Mouse (Mus musculus) left cerebral cortex, postnatal 36 days (tissue): ENCODE results near the gene BC048562. TPM values are rescaled to one million over a fixed set of nuclear protein-coding genes. Genes with fewer than 3 reads are reported as not detected.

Experiments
- DNase-seq, 2 experiments: peaks; one replicate each; pipeline ENCODE4 v3.0.0; 2021 to 2022; ENCODE audit warnings: low spot score in 2 of 2, mixed read lengths in 1 of 2
- intact Hi-C: fragments of 180-260 bp; cut with DNase I; formaldehyde crosslinking; loops from one replicate; pipeline ENCODE4 v1.15.1; 2025
- total RNA-seq, 2 experiments: library from RNA; stranded (reverse); gene quantifications; 2 replicates each; pipeline ENCODE4 v1.2.3; 2021

BC048562 gene
- total RNA-seq: not detected

- no peak for DNase-seq
- intact Hi-C loops: no loop called here
These were observed at the start of gene BC048562 for GRCm38 (mm10) chr9:108436182-108436581. BC048562 (plus strand) TSS chr9:108436482.

- intact Hi-C loops: no loop called here
- DNase-seq: no peak
These were observed 49.5 kb upstream of the BC048562 start for GRCm38 (mm10) chr9:108386816-108387215.

- no peak for DNase-seq
- intact Hi-C loops: no loop called here
These were observed 47.7 kb upstream of the BC048562 start for GRCm38 (mm10) chr9:108388601-108389000.

GRCm38 (mm10) chr9:108389220-108389619 is 47.1 kb upstream of the BC048562 start:
- intact Hi-C loops: no loop called here
- DNase-seq: no peak

- no peak for DNase-seq
- intact Hi-C loops: no loop called here
These were observed 43.6 kb upstream of the BC048562 start, which contains the start of gene 1700102P08Rik for GRCm38 (mm10) chr9:108392676-108393075. 1700102P08Rik (plus strand) TSS chr9:108392805.

GRCm38 (mm10) chr9:108394191-108394590 is 42.1 kb upstream of the BC048562 start:
- DNase-seq: no peak
- intact Hi-C loops: no loop called here

- DNase-seq: no peak
- intact Hi-C loops: no loop called here
These were observed 40.9 kb upstream of the BC048562 start for GRCm38 (mm10) chr9:108395427-108395826.

- DNase-seq: no peak
- intact Hi-C loops: no loop called here
These were observed 38.0 kb upstream of the BC048562 start for GRCm38 (mm10) chr9:108398324-108398723.

- intact Hi-C loops: loop anchor here (5.0 kb wide), 1 partner anchor 51 kb away; no protein-coding TSS in a partner anchor
- peak; percentile 58 to 61 for DNase-seq
These were observed 34.9 kb upstream of the BC048562 start for GRCm38 (mm10) chr9:108401186-108401960.

GRCm38 (mm10) chr9:108403081-108403480 is 33.2 kb upstream of the BC048562 start:
- peak; percentile 37 to 70 for DNase-seq
- intact Hi-C loops: loop anchor here (5.0 kb wide), 1 partner anchor 49 kb away; no protein-coding TSS in a partner anchor

- intact Hi-C loops: loop anchor here (5.0 kb wide), 1 partner anchor 48 kb away; no protein-coding TSS in a partner anchor
- no peak for DNase-seq
These were observed 31.8 kb upstream of the BC048562 start for GRCm38 (mm10) chr9:108404451-108404850.

- no peak for DNase-seq
- intact Hi-C loops: no loop called here
These were observed 26.7 kb upstream of the BC048562 start for GRCm38 (mm10) chr9:108409535-108409934.

GRCm38 (mm10) chr9:108411381-108411942 is 24.8 kb upstream of the BC048562 start:
- peak; percentile 69 to 82 for DNase-seq
- intact Hi-C loops: loop anchor here (2.0 kb wide), 1 partner anchor 29 kb away; no protein-coding TSS in a partner anchor

- DNase-seq: no peak
- intact Hi-C loops: no loop called here
These were observed 24.1 kb upstream of the BC048562 start for GRCm38 (mm10) chr9:108412221-108412620.

- intact Hi-C loops: no loop called here
- DNase-seq: no peak
These were observed 7.9 kb upstream of the BC048562 start, which contains the start of gene Ccdc36 for GRCm38 (mm10) chr9:108428384-108428783. Ccdc36 (minus strand) TSS chr9:108428484.

GRCm38 (mm10) chr9:108431431-108432067 is 4.7 kb upstream of the BC048562 start:
- no peak for DNase-seq
- intact Hi-C loops: no loop called here

- peak in 1 of 2 experiments; percentile 15 for DNase-seq
These were observed 2.9 kb downstream of the BC048562 start for GRCm38 (mm10) chr9:108439176-108439575.

GRCm38 (mm10) chr9:108440485-108440884 is 4.2 kb downstream of the BC048562 start:
- intact Hi-C loops: loop anchor here (2.0 kb wide), 1 partner anchor 30 kb away; no protein-coding TSS in a partner anchor
- DNase-seq: peak in 1 of 2 experiments; percentile 34

More at GRCm38 (mm10) chr9:108439176-108439575, 2.9 kb downstream of the BC048562 start:
- intact Hi-C loops: no loop called here

- peak; percentile 39 to 52 for DNase-seq
These were observed 5.1 kb downstream of the BC048562 start for GRCm38 (mm10) chr9:108441236-108441919.

More at GRCm38 (mm10) chr9:108441236-108441919, 5.1 kb downstream of the BC048562 start:
- intact Hi-C loops: loop anchor here (2.0 kb wide), 1 partner anchor 31 kb away; no protein-coding TSS in a partner anchor
